Mouse (Mus musculus): ENCODE measurements around the gene Ccdc121. TPM values are rescaled to one million over a fixed set of nuclear protein-coding genes. Genes with fewer than 3 reads are reported as not detected.

Ccdc121 gene
- 0.12 and 0.41 TPM in 2 replicates for polyA plus RNA-seq (2012; rRNA removed)

DNA sequence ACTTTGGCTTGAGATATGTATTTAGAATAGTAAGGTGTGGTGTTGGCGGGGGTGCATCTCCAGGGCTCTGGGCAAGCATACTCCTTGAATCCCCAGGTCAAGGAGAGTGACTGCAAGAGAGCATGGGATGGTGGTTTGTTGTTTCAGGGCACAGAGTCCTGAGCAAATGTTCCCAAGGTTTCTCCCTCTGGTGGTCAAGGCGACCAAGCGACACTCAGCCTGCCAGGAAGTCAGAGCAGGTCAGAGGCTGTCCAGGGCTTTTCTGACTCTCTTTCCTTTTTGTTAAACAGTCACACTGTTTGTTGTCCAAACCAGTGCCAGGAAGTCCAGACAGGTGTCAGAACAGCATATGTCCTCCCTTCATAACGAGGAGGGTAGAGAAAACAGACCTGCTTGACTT is at the start of gene Ccdc121:
Ccdc121 (minus strand) TSS at position 145 of the 400 bp plus-strand sequence.
- no peak for DNase-seq (ENCODE audit: low read depth)

DNA sequence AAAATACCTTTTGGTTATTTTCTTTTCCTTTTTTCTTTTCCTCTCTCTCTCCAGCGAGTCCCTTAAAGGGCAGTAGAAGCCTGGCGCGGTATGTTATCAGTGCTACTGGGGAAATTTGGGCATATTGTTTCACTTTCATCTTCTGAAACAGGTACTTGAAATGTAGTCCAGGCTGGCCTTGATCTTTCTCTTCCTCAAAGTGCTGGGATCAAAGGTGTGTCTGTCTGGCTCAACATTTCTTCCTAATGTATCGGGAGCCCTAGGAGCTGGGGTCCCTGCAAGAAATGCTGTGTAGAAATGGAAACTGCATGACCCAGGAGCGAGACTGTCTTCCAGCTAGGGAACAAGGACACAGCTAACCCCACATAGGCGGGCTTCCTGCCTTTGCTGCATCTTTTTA is 49.1 kb upstream of the Ccdc121 start:
- no peak for DNase-seq (ENCODE audit: low read depth)

DNA sequence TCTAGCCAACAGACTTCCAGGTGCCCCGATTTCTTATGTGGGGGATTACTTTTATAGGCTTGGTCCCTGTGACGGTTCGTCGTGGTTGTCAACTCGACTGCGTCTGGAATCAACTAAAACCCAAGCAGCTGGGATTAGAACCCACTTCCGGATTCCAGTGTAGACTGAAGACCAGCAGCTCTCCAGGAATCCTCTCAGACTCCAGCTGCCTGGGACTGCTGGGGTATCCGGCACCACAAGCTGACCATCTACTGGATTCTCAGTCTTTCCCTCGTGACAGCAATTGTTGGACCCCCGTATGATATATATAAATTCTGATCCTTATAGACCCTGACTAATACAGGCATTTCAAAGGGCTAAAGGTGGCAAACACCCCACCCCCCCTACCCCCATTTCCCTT is 48.4 kb upstream of the Ccdc121 start:
- no peak for DNase-seq (ENCODE audit: low read depth)

DNA sequence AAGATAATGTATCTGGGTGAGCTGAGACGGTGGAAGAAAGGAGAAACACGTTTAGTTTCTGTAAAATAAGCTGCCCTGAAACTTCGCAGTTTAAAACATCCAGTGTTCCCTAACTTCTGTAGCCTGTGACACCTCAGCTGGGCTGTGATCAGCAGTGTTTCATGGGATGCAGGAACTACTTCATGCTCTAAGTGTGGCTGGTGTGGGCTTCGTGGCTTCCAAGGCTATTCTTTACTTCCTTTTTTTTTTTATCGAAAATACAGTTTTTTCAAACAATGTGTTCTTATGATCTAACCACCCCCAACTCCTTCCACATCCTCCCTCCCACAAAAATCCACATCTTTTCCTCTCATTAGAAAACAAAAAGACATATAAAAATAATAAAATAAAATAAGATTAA is 44.2 kb upstream of the Ccdc121 start:
- DNase-seq (ENCODE audit: low read depth) = no peak

DNA sequence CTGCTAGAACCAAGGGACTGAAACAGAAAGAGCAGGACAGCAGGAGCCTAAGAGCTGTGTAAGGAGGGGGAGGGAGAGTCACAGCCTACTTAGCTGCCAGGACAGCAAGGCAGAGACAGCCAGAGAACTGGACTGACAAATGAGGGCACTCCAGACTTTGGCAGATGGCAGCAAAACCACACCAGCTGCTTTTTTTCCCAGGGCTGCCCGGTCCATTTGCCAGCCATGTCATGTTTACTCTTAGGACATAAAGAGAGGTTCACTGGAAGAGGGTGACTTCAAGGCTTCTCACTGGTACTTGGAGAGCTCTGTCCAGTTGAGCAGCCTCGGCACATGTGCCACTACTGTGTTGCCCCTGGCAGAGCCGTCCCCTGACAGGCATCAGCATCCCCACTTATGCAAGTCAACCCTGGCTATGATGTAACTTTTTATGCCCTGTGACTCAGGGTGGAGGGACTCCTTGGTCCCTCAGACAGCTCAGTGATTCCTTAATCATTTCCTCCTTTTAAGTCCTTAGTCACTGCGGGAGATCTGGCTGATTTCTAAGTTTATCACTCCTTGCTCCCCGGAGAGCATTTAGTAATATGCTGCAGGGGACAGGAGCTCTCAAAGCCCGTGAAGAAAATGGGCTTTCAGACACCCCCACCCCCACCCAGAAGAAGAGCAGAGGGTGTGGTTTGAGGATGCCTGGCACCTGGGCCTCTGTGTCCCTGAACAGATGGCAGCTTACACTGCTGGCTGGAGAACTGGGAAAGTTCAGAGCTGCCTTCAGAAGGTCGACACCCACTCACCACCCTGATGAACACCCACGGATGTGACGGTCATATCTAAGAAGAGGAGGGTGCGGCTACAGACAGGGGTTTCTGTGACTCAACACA is 41.5 kb upstream of the Ccdc121 start:
- no peak for DNase-seq (ENCODE audit: low read depth)

DNA sequence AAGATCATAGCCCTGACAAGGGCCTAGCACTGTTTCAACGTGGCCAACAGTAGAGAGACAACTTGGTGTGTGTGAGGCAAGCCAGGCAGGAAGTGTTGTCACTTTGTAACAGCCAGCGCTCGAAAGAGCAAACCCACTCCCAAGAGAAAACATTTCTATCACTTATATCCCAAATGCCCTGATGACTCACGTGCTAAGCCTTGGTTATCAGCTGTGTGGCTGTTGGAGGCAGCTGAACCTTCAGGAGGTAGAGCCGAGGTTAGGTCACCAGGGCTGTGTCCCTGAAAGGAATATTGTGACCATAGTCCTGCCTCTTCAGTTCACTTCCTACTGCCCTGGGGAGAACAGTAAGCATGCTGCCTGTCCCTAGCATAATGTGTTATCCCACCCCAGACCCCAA is 39.6 kb upstream of the Ccdc121 start:
- DNase-seq (ENCODE audit: low read depth) = no peak

DNA sequence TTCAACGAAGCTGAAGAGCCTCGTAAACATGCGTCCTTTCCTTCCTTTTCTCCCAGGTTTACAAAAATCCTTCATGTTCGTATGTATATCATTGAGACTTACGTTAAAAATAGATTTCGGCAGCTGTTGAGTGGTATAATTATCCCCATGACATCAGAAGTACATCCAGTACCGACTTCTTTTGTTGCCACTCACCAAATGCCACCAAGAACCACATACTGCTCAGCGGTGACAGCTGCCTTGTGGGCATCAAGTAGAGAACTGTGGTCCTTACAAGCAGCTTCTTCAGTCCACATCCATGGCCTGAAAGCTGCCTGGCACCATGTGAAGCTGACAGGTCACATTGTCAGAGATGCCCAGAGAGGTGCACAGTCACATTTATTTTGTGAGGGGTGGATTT is 38.7 kb upstream of the Ccdc121 start:
- no peak for DNase-seq (ENCODE audit: low read depth)

DNA sequence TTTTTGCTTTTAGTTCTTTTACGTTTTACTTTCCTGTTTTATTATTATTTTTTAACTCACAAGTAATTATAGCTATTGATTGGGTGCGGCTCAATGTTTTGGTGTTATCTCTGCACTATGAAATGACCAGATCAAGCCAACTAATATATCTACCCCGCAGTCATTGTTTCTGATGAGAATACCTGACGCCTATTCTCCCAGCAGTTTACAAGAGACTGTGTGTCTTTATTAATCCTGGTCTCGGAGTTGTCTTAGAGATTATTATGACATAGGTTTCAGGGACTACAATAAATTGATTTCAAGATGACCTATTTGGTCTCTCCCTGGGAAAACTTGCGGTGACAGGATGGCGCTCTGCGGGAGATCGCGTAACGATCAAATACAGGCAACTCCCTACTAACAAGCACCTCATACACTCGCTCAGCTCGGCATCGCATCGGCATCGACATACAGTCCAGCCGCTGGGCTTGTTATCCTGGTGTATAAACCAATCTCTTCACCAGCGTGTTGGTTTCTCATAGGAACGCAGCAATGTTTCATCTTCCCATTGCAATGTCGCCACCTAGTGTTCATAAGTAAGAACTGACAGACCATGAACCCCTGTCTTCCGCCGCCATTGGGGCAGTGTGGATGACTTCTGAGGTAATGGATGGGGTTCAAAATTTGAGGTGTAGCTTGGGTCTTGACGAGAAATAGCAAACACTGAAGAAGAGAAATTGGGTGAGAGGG is 34.0 kb upstream of the Ccdc121 start:
- DNase-seq (ENCODE audit: low read depth) = no peak

DNA sequence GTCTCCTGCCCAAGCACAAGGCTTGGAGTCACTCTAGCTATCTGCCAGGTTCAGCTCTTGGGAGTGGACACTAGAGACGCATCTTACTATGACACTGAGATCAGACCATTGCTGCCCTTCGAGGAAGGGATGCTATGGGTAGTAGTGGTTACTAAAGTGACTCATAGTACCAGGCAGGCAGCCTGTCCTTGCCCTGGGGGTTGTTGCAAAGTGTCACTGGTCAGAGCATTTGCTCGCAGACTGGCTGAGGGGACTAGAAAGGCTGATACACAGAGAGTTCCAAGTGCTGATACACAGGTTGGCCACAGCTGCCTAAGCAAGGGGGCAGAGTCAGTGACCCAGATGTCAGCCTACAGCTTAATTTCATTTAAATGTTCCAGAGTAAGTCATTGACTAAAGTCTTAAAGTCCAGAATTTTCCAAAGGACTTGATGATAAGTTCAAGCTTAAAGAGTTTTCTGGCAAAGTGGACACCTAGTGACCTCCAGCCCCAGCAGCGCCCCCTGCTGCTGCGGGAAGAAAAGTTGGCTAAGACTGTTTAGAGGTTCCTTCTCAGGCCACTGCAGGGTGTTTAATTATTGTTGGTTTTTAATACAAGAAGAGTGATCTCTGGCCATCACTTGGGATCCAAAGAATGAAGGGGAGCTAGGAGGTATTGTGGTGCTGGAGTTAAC is 32.6 kb upstream of the Ccdc121 start:
- no peak for DNase-seq (ENCODE audit: low read depth)

DNA sequence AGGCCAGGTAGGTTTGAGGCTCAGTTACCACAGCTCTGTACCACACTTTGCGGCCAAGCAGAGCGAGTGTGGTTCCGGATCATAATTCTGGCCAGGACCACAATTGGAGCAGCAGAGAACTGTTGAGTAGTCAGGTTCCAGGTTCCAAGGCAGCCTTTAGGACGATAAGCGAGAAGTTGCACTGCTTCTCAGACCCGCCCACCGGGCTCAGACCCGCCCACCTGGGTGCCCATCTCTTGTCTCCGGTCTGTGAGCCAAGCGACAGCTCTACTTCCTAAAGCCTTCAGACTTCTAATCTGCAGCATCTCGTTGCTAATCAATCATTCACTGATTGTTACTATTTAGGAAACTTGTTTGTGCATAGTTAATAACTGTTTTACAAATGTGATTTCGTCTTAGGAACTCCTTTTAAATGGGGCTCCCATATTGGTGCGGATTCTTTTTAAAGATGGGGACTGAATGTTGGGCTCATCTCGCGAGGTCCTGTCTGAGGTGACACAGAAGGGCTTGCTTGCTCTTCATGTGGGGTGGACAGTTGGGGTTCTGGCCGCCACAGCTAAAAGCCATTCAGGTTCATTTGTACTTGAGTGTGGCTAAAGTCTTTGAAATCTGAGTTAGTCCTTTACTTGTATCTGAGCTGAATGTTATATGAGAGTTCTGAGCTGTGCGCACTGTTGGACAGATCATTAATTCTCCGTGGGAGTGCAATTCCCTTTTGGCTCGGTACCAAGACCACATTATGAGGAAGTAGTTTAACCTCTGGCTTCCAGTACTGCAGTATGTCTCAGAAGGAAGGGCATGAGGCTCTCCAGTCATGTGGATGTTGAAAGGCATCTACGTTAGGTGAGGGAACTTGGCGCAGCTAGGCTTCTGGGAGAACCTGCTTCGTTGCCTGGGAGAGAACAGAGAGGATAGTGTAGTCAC is 28.9 kb upstream of the Ccdc121 start:
- DNase-seq (ENCODE audit: low read depth) = no peak

DNA sequence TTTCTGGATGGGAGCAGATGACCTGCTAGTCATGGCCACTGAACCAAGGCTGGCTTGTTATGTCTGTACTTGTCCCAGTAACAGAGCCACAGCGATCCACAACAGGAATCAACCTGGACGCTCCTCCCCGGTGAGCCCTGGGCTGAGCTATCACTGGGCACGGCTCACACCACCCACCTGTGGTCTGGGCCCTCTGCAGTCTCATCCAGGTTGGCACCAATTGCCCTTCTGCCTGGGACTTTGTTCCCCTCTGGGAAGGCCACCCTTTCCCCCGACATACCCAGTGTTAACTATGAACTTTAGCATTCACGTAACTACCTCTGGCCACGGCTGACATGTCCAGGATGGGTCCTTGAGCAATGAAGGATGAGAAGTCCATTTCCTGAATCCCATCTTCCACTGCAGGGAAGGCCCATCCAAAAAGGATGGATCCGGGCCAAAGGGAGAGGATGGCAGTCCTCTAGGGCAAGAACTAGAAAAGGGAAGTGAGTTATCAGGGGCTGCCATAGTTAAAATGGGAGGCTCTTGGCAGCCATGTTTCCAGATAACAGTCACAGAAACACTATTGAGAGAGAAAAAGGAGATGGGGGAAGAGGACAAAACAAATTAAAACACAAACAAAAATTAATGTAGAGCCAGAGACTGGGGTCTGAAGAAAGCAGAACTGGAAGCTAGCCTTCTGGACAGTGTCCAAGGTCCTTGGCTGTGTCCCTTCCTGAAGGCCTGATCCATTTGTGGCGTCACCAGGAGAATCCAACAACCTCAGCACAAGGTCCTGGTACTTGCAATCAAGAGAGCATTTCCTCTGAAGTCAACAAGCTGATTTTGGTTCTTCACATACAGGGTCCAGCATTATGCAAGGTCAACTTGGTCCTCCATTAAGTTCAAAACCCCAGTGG is 26.6 kb upstream of the Ccdc121 start:
- DNase-seq (ENCODE audit: low read depth) = no peak

DNA sequence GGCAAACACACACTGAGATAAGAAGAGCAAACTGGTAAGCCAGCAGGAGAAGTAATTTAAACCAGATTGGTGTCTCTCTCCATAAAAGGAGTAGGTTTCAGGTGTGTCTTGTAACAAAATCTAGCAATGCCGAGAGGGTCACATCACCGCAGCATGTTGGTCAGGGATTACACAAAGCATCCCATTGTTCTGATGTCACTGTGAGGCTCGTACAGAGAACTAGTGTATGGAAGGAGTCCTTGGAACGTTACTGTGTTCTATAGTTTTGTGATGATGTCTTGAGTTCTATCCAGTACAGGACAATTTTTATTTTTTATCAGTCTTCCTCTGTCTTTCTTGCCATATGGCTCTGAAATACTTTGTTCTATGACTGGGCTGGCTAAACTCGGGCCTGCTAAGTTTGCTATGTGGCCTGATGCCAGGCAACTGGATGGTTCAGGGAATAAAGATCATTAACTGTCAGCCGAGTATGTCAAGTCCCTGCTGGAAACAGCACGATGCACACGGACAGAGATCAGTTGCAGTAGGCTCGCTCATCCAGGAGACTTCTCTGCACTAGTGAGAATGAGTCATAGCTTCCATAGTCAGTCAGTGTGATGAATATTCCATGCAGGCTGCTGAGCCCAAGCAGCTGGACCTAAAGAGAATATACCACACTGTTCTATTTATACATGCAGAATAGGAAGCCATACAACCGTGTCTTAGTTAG is 24.1 kb upstream of the Ccdc121 start:
- DNase-seq (ENCODE audit: low read depth) = no peak

DNA sequence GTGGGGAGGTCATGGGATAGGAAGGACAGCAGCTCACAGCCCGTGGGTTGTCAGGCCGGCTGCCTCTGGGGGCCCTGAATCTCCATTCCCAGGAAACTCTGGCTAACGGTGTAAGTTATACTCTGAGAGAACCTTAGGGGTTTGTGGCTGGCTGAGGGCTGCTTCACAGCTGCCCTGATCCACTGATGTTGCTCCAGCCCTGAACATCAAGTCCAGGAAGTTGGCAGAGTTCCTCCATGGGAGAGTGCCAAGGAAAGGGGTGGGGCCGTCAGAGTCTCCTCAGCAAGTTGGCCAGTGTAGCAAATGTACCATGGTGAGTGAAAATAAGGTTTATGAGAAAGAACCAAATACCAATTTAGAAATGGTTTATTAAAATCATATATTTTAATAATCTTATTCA is 18.1 kb upstream of the Ccdc121 start:
- no peak for DNase-seq (ENCODE audit: low read depth)

DNA sequence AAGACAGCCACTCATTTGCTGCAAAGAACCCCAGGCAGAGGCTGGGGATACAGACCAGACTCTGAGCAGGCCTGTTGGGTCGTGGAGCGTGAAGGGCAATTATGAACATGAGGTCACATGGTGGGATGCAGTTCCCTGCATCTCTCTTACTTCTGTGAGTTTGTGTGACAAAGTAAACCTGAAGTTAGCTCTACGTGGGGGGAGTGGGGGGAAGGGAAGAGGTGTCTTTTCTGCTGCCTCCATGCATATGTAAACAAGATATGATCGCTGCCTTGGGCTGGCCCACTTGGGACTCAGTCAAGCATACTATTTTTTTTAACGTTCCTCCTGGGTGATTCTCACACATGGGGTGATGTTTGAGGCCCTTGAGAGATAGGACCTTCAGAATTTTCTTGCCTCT is 14.7 kb upstream of the Ccdc121 start:
- no peak for DNase-seq (ENCODE audit: low read depth)

DNA sequence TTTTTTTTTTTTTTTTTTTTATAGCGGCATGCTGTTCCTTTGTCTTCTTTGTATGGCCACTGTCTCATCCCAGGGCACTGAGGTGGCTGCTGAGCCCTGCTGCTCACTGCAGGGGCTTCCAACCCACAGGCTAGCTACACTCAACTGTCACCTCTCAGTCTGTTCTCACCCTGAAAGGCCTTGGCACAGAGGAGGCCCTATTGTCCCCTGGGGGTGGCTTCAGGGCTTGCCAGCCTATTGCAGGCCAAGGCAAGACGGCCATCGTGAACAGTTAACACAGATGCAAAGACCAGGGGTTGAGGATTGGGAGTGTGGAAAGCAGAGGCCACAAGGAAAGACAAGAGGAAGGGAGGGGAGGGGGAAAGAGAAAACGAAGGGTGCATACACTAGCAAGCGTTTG is 12.6 kb upstream of the Ccdc121 start:
- no peak for DNase-seq (ENCODE audit: low read depth)

DNA sequence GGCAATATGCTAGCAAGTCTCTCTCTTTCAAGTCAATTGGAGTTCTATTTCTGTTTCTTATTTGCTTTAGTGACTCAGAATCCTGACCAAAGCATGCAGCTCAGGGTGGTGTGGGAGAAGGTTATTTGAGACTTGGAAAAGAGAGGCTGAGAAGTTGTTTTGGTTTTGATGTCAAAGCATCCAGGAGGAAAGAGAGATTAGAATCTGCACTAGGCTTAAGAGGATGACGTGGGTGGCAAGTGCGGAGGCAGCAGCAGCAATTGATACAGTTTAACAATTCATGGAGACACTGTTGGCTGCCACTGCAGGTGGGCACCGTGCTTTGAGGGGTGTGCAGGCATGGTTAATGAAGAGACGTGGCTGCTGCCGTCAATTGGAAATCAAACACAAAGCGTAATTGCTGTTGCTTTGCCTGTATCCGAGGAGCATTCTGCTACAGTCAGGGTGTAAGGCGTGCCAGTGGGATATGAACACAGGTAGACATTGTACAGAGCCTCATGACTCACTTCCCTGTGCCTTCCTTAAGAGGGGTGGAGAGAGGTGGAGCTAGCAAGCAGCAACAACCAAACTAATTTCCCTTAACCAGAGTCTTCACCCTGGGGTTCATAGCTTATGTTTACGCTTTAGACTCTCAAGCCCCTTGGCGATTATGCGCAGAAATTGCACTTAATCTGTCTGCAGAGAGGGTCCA is 10.3 kb upstream of the Ccdc121 start:
- DNase-seq (ENCODE audit: low read depth) = no peak

DNA sequence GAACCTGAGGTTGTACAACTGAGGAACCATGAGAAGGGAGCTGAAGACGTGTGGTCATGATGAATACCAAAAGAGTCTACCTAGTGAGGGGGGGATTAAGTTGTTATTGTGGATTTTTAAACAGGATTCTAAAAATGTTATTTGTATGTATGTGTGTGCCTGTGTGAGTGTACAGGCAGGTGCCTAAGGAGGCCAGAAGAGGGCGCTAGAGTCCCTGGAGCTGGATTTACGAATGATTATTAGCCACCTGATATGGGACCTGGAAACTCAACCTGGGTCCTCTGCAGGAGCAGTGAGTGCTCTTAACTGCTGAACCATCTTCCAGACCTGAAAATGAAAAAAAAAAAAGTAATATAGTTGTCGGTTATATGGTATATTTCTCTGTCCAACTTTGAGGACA is 7.9 kb upstream of the Ccdc121 start:
- DNase-seq (ENCODE audit: low read depth) = no peak

DNA sequence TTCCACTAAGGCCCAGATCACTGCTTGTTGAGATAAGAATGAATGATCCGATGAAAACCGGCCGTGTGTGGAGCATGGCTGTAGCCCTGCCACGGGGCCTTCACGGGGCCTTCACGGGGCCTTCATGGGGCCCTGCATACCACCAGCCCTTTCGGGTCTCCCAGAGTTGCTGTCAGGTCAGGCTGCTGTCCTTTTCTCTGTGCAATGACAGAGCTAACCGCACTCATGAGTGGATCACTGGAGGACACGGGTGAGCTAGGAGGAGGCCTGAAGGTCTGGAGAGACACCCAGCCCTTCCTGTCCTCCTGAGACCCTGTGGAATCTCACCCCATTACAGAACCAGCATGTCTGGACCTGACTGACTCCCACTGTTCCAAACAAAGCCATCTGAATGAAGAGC is 6.8 kb upstream of the Ccdc121 start:
- DNase-seq (ENCODE audit: low read depth) = no peak

DNA sequence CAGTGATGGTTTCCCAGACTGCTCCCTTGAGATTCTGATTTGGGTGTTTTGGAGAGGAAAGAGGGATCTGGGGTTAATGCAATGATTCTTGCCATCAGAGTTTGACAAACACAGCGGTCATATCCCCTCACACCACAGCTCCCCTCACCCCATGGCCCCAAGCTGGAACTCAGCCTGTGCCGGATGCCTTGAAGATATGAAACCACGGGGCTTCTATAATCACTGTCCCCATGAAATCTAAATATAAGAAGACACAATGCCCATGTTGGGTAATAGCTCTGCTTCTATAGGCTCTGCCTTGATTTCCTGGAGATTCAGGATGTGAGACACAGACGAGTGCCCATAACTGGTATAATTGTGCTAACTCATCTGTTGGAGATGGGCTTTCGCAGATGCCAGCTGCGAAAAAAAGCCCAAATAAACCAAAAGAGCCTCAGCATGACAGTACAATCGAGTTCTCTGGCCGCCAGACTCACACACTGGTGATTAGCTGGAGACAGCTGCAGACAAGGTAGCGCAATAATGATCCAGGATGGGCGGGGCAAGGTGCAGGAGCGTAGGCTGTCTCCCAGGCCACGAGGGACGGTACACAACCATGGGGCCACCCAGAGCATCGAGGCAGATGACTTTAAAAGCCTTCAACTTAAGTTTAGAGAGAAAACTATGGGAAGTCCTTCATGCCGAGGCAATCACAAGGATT is 1.3 kb upstream of the Ccdc121 start:
- DNase-seq (ENCODE audit: low read depth) = no peak
